Mouse (Mus musculus) MEL (cell line): ENCODE data around the gene Uggt1. TPM values are rescaled to one million over a fixed set of nuclear protein-coding genes. Genes with fewer than 3 reads are reported as not detected.

ENCODE experiments used
- DNase-seq: peaks from one replicate; pipeline ENCODE4 v3.0.0; 2011; ENCODE audit warnings: low read depth, low spot score
- H3K27ac ChIP-seq: 2 replicates; pipeline ENCODE4 v1.5.1; 2012; ENCODE audit warnings: low read depth, mild to moderate bottlenecking, control low read depth, low read length, moderate library complexity; ENCODE audit not compliant: control insufficient read depth
- H3K27me3 ChIP-seq, 2 experiments: fragments of 150-350 bp in 1 of 2; sonication (generic) in 1 of 2; 2 replicates each; pipeline ENCODE4 v1.6.1; 2012; ENCODE audit warnings: low read length in 2 of 2, mild to moderate bottlenecking in 2 of 2, improper control_type of control experiment in 1 of 2, moderate library complexity in 1 of 2; ENCODE audit not compliant: insufficient read depth in 2 of 2, control insufficient read depth in 1 of 2
- H3K36me3 ChIP-seq, 2 experiments: 2 replicates each; pipeline ENCODE4 v1.6.1; 2012 to 2014; ENCODE audit warnings: low read length in 2 of 2, improper control_type of control experiment in 1 of 2, inconsistent platforms in 1 of 2, mild to moderate bottlenecking in 1 of 2; ENCODE audit not compliant: insufficient read depth in 2 of 2, control insufficient read depth in 1 of 2
- H3K4me1 ChIP-seq, 2 experiments: fragments of 150-350 bp in 1 of 2; sonication (generic) in 1 of 2; 2 replicates each; pipeline ENCODE4 v1.6.1; 2012; ENCODE audit warnings: low read length in 2 of 2, improper control_type of control experiment in 1 of 2, mild to moderate bottlenecking in 1 of 2; ENCODE audit not compliant: insufficient read depth in 2 of 2, control insufficient read depth in 1 of 2
- H3K4me3 ChIP-seq, 2 experiments: fragments of 150-350 bp in 1 of 2; sonication (generic) in 1 of 2; 2 replicates each; pipeline ENCODE4 v1.5.1; 2012; ENCODE audit warnings: low read depth in 2 of 2, low read length in 2 of 2, mild to moderate bottlenecking in 2 of 2, moderate library complexity in 2 of 2, control low read depth in 1 of 2, improper control_type of control experiment in 1 of 2; ENCODE audit not compliant: control insufficient read depth in 1 of 2, insufficient read depth in 1 of 2
- H3K79me2 ChIP-seq: 2 replicates; pipeline ENCODE4 v1.6.1; 2012; ENCODE audit warnings: mild to moderate bottlenecking, low read length, moderate library complexity; ENCODE audit not compliant: control insufficient read depth, poor library complexity, insufficient read depth
- H3K9ac ChIP-seq: 2 replicates; pipeline ENCODE4 v1.6.1; 2012; ENCODE audit warnings: low read depth, mild to moderate bottlenecking, control low read depth, low read length, moderate library complexity; ENCODE audit not compliant: control insufficient read depth, poor library complexity, severe bottlenecking
- H3K9me3 ChIP-seq: fragments of 150-350 bp; sonication (generic); replicated peaks from 2 replicates; pipeline ENCODE4 v1.6.1; 2012; ENCODE audit warnings: mild to moderate bottlenecking, low read length, improper control_type of control experiment, moderate library complexity; ENCODE audit not compliant: insufficient read depth
- KAT2A ChIP-seq: conservative IDR thresholded peaks from 2 replicates; pipeline ENCODE4 v1.6.1; 2012; ENCODE audit warnings: low read depth, low read length, improper control_type of control experiment, inconsistent platforms
- MAZ ChIP-seq: IDR thresholded peaks from 2 replicates; pipeline ENCODE4 v1.6.1; 2012; ENCODE audit warnings: low read depth, mild to moderate bottlenecking, inconsistent platforms, low read length, improper control_type of control experiment
- MYB ChIP-seq: IDR thresholded peaks from 2 replicates; pipeline ENCODE4 v1.6.1; 2011; ENCODE audit warnings: mild to moderate bottlenecking, low read depth, low read length, improper control_type of control experiment
- NELFE ChIP-seq: IDR thresholded peaks from 2 replicates; pipeline ENCODE4 v1.6.1; 2011; ENCODE audit warnings: low read depth, low read length, improper control_type of control experiment
- RAD21 ChIP-seq: IDR thresholded peaks from 2 replicates; pipeline ENCODE4 v1.6.1; 2011; ENCODE audit warnings: mild to moderate bottlenecking, low read depth, low read length, improper control_type of control experiment
- TAL1 ChIP-seq: IDR thresholded peaks from 2 replicates; pipeline ENCODE4 v1.6.1; 2012; ENCODE audit warnings: mild to moderate bottlenecking, inconsistent platforms, low read length, moderate library complexity, mixed read lengths
- TBP ChIP-seq: IDR thresholded peaks from 2 replicates; pipeline ENCODE4 v1.8.0; 2011; ENCODE audit warnings: low read depth, low read length, improper control_type of control experiment
- UBTF ChIP-seq: IDR thresholded peaks from 2 replicates; pipeline ENCODE4 v1.6.1; 2012; ENCODE audit warnings: low read depth, mild to moderate bottlenecking, inconsistent platforms, low read length, improper control_type of control experiment, moderate library complexity, borderline replicate concordance; ENCODE audit not compliant: insufficient read depth
- USF1 ChIP-seq: IDR thresholded peaks from 2 replicates; pipeline ENCODE4 v1.6.1; 2014; ENCODE audit warnings: low read depth, mild to moderate bottlenecking, inconsistent platforms, low read length, improper control_type of control experiment, moderate library complexity
- USF2 ChIP-seq, 2 experiments: IDR thresholded peaks; 2 replicates each; pipeline ENCODE4 v1.6.1; 2011 to 2012; ENCODE audit warnings: improper control_type of control experiment in 2 of 2, low read length in 2 of 2, borderline replicate concordance in 1 of 2, inconsistent platforms in 1 of 2, low read depth in 1 of 2, mild to moderate bottlenecking in 1 of 2; ENCODE audit not compliant: insufficient read depth in 1 of 2
- polyA plus RNA-seq, 2 experiments: library from polyadenylated mRNA; stranded (reverse) in 1 of 2; unstranded in 1 of 2; fragments of >175 nt in 1 of 2; fragments of >200 nt in 1 of 2; gene quantifications; 2 replicates each; pipeline versions ENCODE4 v1.2.1 to v1.2.4; 2012; ENCODE audit warnings: low replicate concordance in 2 of 2, low read depth in 1 of 2; ENCODE audit not compliant: insufficient read length in 2 of 2, insufficient read depth in 1 of 2, missing spikeins in 1 of 2
- total RNA-seq: library from RNA; depleted of rRNA; stranded (reverse); fragments of 300-350 nt; gene quantifications from 2 replicates; pipeline ENCODE4 v1.2.3, GENCODE M21; 2012

Uggt1 gene
- total and polyA plus RNA-seq, 3 experiments, result 33.8 to 98.3 (median 47.9) TPM

- Histone ChIP-seq H3K9ac (no peak overlapping the region), H3K9me3 (no peaks in the 10 kb centered on the region), H3K4me3 (no peak overlapping the region), H3K79me2 (no peaks in the 10 kb centered on the region), H3K36me3 (peaks cover 3 to 39% of the 10 kb centered on the region in 2 experiments), H3K4me1 (peaks cover 0 to 1% of the 10 kb centered on the region in 2 experiments; a peak in 1 of 4 replicates), H3K27me3 (no peaks in the 10 kb centered on the region), H3K27ac (no peak overlapping the region)
- no peak for DNase-seq
- no peak for TF ChIP-seq KAT2A
Observed at GRCm38 (mm10) chr1:36162687-36163086, 81.8 kb downstream of the Uggt1 start.

- peak; percentile 29 for DNase-seq
- Histone ChIP-seq H3K79me2 (no peaks in the 10 kb centered on the region), H3K27ac (no peak overlapping the region), H3K4me1 (peaks cover 0 to 1% of the 10 kb centered on the region in 2 experiments; a peak in 1 of 4 replicates), H3K4me3 (no peak overlapping the region), H3K9me3 (no peaks in the 10 kb centered on the region), H3K9ac (no peak overlapping the region), H3K36me3 (peaks cover 3 to 37% of the 10 kb centered on the region in 2 experiments), H3K27me3 (no peaks in the 10 kb centered on the region)
- no peak for TF ChIP-seq USF2 (IDR thresholded peaks at IDR 0.05; ENCODE audit: borderline replicate concordance in 1 of 2, insufficient read depth in 1 of 2, low read depth in 1 of 2, low read length in 2 of 2)
- no peak for TF ChIP-seq MYB
- peak; percentile 46 for TF ChIP-seq TAL1
Observed at GRCm38 (mm10) chr1:36161208-36161607, 83.3 kb downstream of the Uggt1 start.

DNA sequence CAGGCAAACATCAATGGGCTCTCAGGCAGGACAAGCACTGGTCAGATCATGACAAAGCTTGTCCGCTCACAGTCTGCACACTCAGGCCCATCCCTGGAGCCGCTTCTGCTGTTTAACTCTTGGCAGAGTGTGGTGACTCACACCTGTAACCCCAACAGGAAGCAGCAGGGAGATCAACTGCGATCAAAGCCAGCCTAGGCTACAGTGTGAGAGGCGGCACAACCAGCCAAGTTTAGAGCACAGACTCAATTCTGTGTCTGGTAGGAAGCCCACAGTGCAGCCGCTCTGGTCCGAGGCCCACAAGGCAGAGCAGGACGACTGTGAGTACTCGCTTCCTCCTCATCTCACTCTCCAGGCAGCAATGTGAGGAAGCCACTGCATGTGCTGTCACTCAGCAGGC, 84.3 kb downstream of the Uggt1 start:
- DNase-seq, result peak; percentile 23
- H3K79me2 ChIP-seq, result no peaks in the 10 kb centered on the region
- no peak overlapping the region for H3K9ac ChIP-seq
- H3K36me3 ChIP-seq, result peaks cover 3 to 27% of the 10 kb centered on the region in 2 experiments
- no peaks in the 10 kb centered on the region for H3K27me3 ChIP-seq
- TF ChIP-seq KAT2A (no peak), TAL1 (no peak), NELFE (no peak), MYB (no peak), UBTF (no peak), TBP (no peak), USF1 (no peak), RAD21 (no peak), MAZ (no peak)
- H3K27ac ChIP-seq, result no peak overlapping the region
- no peaks in the 10 kb centered on the region for H3K9me3 ChIP-seq
- no peak overlapping the region for H3K4me3 ChIP-seq
- peaks cover 0 to 1% of the 10 kb centered on the region in 2 experiments; a peak in 1 of 4 replicates for H3K4me1 ChIP-seq
